Mouse (Mus musculus): ENCODE data around the gene Cacna2d1.

The Cacna2d1 gene

DNA sequence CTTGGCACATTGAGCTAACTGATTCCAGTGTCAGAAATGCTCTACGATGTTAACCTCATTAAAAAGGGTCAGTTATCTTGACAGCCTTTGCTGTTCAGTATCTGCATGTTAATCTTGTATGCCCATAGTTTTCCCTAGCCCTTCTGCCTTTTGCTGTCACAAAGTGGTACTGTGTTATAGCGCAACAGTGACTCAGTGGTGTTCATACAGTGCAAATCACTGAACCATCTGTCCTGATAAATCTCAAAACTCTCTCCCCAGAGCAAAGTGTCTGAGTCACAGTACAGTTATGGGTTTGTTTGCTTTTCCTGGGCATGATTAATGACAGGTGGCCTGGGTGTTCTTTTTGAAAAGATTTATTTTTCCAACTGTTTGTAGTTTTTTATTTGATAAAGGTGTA, 122.3 kb downstream of the Cacna2d1 start:
- DNase-seq (ENCODE audit: low spot score) = no peak

DNA sequence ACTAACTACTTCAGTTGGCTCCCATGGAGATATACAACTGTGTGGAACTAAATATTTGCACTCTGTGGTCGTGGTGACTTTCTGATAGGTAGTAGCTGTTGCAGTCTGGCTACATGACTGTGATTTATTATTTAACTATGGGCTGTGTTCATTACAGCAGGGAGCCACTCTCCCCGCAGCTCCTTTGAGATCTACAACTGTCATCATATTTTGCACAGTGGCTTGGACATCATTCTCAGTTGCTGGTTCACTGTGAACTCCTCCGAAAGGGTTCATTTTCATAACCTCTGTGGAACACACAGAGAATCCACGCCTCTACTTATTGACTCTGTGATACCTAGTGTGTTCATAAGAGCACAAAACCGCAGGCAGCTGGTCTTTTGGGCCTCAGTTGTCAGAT, 128.3 kb downstream of the Cacna2d1 start:
- no peak for DNase-seq (ENCODE audit: low spot score)

DNA sequence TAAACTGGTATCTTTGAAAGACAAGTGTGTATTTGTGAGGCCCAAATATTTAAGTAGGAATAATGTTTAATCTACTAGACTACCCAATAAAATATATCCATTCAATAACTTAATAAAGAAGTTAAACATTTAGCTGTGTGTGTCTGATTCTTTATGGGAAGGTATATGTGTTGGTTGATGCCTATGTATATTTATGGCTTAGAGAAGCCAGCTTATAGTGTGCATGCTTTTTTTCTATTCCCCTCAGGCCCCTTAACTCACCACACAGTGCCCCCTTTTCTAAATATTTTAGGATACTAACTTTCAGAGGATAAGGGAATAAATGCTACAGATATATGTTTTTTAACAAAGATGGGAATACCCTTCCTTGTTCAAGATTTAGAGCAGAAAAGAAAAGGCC, 128.8 kb downstream of the Cacna2d1 start:
- no peak for DNase-seq (ENCODE audit: low spot score)

DNA sequence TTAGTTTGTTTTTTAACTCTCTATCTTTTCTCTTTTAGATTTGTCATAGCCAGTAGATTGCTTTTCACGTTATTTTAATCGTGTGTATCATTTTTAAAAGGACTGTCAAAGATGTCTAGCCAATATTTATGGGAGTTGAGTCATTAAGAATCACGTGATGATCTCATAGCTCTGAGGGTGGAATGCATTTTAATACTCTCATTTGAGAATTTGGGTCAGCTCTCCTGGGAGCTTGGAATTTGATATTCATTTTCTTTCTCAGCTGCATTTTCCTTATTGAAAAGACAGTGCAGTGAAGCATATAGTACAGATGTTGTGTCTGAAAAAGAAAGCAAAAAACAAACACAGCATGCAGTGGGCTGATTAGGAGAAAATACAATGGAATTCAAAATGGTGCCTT, 129.5 kb downstream of the Cacna2d1 start:
- DNase-seq (ENCODE audit: low spot score) = no peak

DNA sequence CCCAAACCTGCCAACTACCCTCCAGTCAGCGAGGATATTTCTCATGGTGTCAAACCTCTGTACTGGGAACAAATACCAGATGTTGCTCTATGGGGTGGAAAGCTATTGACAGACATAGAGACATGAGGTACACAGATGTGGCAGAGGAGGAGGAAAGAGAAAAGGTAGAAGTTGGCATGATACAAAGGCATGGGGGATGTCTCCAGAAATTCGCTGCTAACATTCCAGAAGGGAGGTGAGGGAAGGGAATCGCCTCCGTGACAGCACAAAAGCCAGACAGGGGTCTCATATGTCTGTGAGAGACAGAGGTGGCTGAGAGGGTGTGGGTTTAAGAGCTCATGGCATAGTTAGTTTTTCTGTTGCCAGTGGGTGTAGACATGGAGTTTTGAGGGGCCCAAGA, 131.3 kb downstream of the Cacna2d1 start:
- no peak for DNase-seq (ENCODE audit: low spot score)

DNA sequence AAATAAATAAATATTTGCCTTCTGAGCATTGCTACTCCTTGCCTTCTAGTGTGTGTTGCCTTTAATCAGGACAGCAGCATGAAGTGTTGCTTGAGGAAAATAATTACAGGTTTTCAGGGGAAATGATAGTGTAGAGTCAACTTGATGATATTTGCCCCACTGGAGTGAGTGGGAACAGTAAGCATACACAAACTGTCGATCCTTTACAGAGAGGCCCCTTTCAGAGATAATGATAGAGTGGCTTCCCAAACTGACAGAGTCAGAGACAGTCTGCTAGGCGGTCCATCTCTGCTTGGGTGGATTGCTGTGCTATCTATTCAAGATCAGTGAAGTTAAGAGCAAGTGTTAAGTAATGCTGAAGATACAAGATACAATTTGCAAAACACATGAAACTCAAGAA, 147.8 kb downstream of the Cacna2d1 start:
- no peak for DNase-seq (ENCODE audit: low spot score)

DNA sequence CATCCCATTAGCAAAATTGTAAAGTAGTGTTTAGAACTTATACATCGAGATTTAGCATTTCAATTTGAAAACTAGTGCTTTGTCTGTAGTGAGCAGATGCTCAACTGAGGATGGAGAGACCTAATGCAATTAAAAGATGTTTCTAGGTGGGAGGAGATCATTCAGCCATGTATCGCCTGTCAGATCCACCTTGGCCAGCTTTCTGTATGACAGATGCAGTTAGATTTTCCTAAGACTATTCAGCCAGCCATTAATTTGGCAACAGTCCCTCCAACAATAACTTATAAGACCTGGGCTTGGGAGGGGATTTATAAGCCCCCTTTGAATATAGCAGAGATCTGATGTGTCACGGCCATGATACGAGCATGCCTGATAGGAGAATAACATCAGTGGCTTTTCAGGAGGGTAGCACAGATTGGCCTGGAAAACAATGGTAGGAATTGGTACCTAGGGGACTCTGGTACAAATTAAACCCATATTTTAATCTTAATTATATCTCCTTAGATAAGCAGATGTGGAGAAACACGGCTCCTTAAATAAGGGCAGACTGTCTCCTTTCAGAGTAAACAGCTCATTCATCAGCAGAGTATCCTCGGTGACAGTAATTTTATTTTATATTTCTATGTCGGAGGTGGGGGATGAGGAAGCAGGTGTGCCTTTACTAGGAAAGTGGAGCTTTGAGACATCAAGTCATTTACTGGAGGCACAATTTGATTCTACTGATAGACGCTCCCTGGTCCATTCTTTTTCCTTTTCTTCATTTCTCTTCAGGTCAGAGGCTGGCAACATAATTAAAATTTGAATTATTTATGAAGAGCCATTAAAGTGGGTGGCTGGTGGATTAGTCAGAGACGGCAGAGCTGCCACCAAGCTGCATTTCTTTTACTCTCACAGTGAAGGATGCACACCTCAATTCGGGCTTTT, 152.8 kb downstream of the Cacna2d1 start:
- DNase-seq (ENCODE audit: low spot score) = no peak

DNA sequence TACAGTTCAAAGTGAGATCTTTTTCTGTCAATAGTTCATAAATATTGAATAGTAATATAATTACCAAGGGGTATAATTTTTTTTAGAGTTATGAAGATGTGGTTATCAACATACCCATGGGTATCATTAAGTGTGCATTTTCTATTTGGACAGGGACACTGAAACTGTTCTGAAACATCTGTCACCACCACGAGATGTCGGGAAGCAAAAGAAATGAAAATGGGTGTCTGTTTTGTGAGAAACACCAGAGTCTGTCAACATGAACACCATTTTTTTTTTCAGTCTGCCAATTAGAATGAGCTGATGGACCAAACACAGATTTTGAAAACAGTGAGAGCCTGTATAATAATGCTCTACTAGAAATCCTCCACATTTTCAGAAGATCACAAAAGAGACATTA, 153.5 kb downstream of the Cacna2d1 start:
- no peak for DNase-seq (ENCODE audit: low spot score)

DNA sequence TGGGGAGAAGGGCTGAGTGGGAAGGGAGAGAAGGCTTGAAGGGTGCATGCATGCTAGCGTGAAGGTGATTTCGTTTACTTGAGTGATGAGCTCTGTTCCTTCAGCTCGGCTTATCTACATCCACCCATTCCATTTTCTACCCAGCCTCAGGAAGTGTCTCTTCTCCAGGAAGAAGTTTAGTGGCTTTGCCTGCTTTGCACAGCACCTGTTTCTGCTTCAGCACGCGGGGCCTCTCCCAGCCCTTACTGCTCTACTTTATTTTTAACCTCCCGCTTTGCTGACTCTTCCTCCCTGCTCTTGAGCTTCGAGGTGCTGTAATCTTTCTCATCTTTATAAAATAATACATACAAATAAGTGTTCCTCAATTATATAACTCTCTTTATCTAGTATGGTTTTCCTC, 158.0 kb downstream of the Cacna2d1 start:
- DNase-seq (ENCODE audit: low spot score) = no peak

DNA sequence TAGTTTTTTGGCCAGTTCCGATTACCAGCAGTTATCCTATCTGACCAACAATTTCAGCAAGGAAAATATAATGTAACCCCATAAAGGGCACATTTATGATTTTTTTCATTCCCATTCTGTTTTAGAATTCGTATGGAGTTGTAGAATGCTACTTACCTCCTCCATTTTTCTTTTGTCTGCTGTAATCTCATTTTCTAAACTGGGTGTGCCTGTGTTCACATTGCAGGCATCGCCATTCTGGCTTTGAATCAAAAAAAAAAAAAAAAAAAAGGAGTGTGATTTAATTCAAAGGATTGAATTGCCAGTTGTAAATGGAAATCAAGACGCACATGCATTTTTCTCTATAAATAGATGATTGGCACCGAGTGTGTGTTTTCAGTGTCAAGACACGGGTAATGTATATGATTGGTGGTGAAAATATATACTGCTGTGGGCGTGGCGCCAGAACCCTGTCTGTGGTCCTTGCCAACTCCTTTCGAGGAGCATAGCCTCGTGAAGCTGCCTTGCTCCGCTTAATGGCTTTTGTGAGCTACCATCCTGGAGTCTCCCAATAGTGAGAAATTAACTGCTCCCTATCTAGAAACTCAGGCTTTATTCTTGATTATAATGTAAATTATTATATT, 158.7 kb downstream of the Cacna2d1 start:
- DNase-seq (ENCODE audit: low spot score) = no peak

DNA sequence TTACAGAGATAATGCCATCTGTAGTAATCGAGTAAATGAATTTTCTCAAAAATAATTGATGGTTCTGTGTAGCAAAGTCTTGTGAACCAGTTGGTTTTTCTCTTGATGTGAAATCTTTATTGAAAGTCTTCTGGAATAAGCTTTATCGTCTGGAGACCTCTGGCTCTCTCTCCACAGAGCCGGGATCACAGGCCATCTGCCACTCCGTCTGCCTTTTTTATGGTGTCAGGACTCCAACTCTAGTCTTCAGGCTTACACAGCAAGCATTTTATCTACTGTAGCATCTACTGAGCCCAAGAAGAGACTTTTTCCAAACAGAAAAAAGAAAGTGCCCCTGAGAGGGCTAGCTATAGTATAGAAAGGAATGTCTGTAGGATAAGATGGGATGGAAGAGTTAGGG, 160.9 kb downstream of the Cacna2d1 start:
- no peak for DNase-seq (ENCODE audit: low spot score)

DNA sequence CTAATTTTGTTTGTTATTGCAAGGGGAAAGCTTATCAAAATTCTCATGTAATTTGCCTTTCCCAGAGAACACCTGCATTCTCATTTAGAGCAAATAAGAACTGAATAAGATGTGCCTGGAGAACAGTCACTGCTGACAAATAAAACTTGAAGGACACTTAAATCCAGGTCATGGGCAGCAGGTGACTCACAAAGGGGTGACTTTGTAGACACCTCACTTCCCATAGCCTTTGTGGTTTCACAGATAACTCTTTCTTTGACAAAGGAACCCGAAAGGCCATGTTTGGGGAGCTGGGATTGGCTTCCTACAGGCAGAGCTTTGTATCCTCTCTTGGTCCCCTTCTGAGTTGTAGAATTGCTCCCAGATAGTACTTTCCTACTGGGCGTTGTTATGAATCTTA, 164.3 kb downstream of the Cacna2d1 start:
- DNase-seq (ENCODE audit: low spot score) = no peak

DNA sequence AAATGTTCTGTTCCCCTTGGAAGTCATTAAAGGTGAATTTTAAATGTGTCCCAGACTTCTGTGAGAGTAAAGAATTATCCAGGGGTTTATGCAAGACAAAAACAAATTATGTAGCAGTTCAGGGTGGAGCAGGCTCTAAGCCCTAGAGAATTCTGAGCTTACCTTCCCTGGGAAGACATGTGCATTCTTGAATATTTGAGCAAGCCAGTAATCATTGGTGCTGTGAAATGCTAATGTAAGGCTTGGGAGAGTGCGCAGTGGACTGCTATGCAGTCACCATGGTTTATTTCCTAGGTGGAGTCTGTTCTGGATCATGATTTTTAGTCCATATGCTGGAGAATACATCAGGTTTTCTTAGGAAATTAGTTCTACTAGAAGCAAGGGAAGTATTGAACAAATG, 167.3 kb downstream of the Cacna2d1 start:
- no peak for DNase-seq (ENCODE audit: low spot score)

DNA sequence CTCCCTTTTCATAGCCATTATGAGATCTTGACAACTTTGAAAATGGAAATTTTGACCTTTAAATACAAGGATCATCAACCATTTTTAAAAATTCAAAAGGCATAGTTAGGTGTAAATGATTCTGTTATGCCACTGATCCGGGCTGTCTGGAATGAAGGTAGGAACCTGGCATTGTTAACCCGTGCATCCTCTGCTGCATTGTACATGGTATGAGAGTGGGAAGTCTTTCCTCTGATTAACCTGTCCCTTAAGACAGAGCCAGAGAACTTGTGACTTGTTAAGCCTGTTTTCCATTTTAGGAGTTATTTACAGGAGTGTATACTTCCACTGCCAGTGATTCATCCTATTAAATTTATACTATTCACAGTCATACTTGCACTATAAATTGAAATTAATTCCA, 171.2 kb downstream of the Cacna2d1 start:
- no peak for DNase-seq (ENCODE audit: low spot score)

DNA sequence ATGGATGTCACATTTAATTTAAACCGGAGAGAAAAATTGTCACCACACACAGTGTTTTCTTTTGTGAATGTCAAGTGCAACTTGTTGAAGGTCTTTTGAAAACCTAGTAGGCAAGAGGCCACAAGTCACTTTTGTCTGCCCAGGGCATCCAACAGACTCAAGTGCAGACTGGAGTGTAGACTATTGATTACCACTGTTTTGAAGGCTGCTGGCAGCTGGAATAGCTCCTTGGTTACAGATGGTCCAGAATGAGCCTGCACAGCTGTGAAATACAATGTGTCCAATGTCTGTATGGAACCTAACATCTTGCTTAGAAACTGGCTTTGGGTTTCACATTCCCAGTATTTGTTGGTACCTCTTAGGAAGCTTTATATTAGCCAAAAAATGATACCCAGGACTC, 176.2 kb downstream of the Cacna2d1 start:
- no peak for DNase-seq (ENCODE audit: low spot score)

DNA sequence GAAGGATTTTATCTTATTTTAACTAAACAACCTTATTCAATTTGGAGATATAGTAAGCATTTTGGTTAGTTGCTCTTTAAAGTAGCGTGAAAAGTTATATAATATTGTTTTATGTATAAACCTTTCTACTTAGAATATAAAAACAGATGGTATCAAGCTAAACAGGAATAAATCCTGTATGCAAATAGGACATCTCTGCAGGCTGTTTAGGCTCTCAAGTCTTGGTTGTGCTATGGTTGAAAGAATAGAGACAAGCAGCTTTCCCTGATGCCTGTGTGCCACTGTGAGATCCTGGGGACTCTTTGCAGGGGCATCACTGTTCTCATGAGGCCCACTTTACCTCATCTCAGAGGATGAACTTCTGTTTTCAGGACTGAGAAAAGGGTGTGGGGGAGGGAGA, 179.4 kb downstream of the Cacna2d1 start:
- no peak for DNase-seq (ENCODE audit: low spot score)

DNA sequence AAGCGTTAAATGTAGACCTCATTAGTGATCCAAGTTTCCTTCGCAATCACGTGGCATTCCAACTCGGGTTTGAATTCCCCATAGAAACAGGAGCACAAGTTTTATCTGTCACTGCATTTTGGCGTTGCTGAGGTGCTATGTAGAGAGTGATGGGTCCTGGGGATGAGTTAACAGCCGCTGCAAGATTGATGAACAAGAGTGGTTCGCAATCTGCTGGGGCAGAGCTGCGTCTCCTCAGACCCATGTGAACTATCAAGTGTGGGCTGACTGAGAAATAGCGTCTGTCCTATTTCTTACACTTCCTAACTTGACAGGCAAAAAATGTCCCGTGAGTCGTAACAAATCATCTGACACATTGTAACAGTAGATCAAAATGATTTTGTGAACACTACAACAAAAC, 186.8 kb downstream of the Cacna2d1 start:
- no peak for DNase-seq (ENCODE audit: low spot score)

DNA sequence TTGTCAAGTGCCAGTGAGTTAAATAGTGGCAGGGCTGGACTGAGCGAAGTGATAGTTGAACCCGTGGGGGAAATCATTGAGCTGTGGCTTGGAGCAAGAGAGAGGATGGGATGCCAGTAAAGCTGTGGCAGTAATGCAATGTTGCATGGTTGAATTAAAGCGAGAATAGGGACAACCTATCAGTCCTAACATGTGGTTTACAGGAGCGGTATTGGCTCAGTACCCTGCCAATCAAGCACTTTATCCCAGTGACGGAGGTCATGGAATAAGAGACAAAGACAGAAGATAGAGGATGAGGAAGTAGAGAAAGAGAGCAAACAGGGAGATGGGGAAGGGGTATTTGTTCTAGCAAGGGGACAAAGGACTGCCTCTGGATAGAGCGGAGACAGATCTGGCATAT, 187.6 kb downstream of the Cacna2d1 start:
- DNase-seq (ENCODE audit: low spot score) = no peak

DNA sequence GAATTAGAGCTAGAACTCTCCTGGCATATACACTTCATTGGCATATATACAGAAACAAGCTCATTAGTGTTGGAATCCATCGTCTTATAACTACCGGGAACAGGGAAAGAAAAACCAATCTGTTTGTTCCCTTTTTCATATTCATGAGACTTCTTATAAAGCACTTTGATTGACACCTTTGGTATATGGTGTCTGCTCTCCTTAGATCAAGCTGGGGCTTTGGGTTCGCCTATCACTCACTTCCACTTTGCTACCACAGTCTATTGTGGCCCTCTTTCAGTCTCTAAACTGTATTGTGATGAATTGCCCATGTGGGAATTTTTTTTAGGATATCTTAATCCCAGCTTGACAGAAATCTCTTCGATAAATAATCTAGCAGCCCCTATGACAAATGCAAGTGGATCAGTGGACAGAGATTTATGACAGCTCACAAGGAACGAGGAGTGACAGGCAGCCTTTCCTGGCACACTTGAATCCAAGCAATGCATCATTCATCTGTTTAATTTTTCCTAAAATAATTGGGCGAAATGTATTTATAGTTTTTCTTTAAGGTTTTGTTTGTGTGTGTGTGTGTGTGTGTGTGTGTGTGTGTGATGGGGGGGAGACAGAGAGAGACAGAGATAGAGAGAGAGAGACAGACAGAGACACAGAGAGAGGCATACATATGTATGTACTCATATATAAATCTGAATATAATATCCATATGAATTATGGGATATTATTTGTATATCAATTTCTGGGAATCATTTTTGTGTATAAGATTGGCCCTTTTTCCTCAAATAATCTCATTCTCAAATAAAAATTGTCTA, 200.0 kb downstream of the Cacna2d1 start:
- DNase-seq (ENCODE audit: low spot score) = no peak

DNA sequence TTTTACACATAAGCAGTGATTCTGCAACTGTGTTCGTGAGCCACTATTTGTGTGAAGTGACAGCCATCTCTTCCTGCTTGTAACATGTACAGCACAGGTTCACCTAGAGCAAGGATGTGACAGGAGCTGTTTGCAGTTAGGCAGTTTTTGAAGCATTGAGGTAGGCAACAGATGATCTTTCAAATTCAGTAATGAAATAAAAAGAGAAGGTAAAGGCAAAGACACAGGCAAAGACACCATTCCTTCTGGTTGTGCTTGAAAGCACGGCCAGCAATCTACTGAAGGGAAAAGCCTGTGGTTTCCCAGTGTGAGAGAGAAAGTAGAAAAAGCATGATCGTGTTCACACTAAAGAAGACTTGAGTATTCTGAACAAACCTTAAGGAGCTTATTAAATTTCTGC, 201.5 kb downstream of the Cacna2d1 start:
- no peak for DNase-seq (ENCODE audit: low spot score)

DNA sequence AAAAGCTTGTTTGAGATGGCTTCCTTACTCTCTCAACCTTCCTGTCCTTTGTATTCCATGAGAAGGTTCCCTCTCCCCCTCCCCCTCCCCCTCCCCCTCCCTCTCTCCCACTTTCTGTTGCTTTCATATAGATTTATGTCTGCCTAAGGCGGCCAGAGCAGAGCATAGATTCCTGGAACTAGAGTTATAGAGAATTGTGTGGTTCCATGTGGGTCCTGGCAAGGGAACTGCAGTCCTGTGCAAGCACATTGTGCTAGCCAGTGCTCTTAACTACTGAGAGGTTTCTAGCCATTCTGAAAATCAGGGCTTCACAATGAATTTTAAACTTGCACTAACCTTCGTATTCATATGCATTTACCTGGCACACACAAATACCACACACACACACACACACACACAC, 202.3 kb downstream of the Cacna2d1 start:
- no peak for DNase-seq (ENCODE audit: low spot score)

DNA sequence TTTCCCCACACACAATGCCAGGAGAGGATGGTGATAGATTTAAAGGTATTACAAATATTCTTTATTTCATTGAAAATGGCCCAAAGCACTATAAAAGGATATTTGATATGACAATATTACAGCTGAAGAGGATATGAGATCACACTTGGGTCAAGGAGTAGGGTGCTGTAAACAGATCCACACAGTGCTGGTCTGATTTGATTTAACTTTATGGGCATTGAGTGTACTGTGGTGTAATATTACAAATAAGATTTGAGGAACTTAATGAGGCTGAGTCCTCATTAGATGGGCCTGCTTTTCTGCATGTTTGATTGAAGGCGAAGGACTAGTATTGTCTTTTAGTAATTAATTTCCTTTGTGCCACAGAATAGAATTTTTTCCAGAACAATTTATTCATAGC, 212.1 kb downstream of the Cacna2d1 start:
- DNase-seq (ENCODE audit: low spot score) = no peak
